Comparison of ENCODE assay signal across 8 mouse cellular contexts in genomic region chr5:142630224-142630623, GRCm38 (mm10). TPM values are rescaled to one million over a fixed set of nuclear protein-coding genes. Genes with fewer than 3 reads are reported as not detected.
DNase-seq lines count a peak whose midpoint lies in the region; ATAC-seq and TF ChIP-seq lines count a peak whose summit lies in the region.

No protein-coding gene starts in this region.

- no peak overlapping the region for H3K27ac ChIP-seq in hindbrain, embryonic 16.5 days (ENCODE audit: low read depth, low read length)
- H3K27ac ChIP-seq in lung, postnatal 0 days (ENCODE audit: low read length): peak overlapping the region; percentile 90
- H3K27ac ChIP-seq in stomach, embryonic 15.5 days: peak overlapping the region; percentile 81; the same call in 1 of the 2 replicates

- H3K4me1 ChIP-seq in erythroblast, embryonic 14.5 days (ENCODE audit: control insufficient read depth): peaks cover 48% of the 10 kb centered on the region
- H3K4me1 ChIP-seq in hindbrain, embryonic 16.5 days (ENCODE audit: control insufficient read depth, insufficient read depth, low read depth, low read length): peaks cover 15% of the 10 kb centered on the region
- H3K4me1 ChIP-seq in lung, postnatal 0 days (ENCODE audit: insufficient read depth, low read depth, low read length): no peaks in the 10 kb centered on the region
- peaks cover 11% of the 10 kb centered on the region for H3K4me1 ChIP-seq in stomach, embryonic 15.5 days

- no peak for TF ChIP-seq EP300 in lung, postnatal 0 days (IDR thresholded peaks at IDR 0.05)

- no peak for ATAC-seq in hindbrain, embryonic 16.5 days
- ATAC-seq in lung, postnatal 0 days: no peak
- no peak for ATAC-seq in stomach, embryonic 15.5 days (ENCODE audit: insufficient read depth, low FRiP score, low read depth)
- ATAC-seq in cerebellum, adult (ENCODE audit: insufficient number of reproducible peaks, low FRiP score, low TSS enrichment): no peak

- peaks cover 16% of the 10 kb centered on the region for H3K27me3 ChIP-seq in erythroblast, embryonic 14.5 days (ENCODE audit: control insufficient read depth)
- H3K27me3 ChIP-seq in hindbrain, embryonic 16.5 days (replicated peaks; ENCODE audit: control insufficient read depth, insufficient read depth, low read length): no peaks in the 10 kb centered on the region
- H3K27me3 ChIP-seq in lung, postnatal 0 days (replicated peaks; ENCODE audit: insufficient read depth, low read length): no peaks in the 10 kb centered on the region
- no peaks in the 10 kb centered on the region for H3K27me3 ChIP-seq in stomach, embryonic 15.5 days (replicated peaks)

- WGBS in hindbrain, embryonic 16.5 days: 8% methylated on average over 6 of the region's 6 CpGs
- WGBS in lung, postnatal 0 days: 6% methylated on average over 6 of the region's 6 CpGs
- 7% methylated on average over 6 of the region's 6 CpGs for WGBS in stomach, embryonic 15.5 days

- peak overlapping the region; percentile 100 for H3K4me3 ChIP-seq in erythroblast, embryonic 14.5 days (replicated peaks)
- H3K4me3 ChIP-seq in hindbrain, embryonic 16.5 days (ENCODE audit: low read length): peak overlapping the region; percentile 81
- peak overlapping the region; percentile 91 for H3K4me3 ChIP-seq in lung, postnatal 0 days (ENCODE audit: low read depth, low read length)
- peak overlapping the region; percentile 84 for H3K4me3 ChIP-seq in stomach, embryonic 15.5 days (replicated peaks)

- no peak for TF ChIP-seq CTCF in lung, postnatal 0 days (IDR thresholded peaks at IDR 0.05)

- DNase-seq in thymus, postnatal 0 days (ENCODE audit: low spot score): peak; percentile 15
- no peak for DNase-seq in thymus, postnatal 36 days
- peak; percentile 81 for DNase-seq in lung, postnatal 0 days (ENCODE audit: low spot score)
- no peak for DNase-seq in layer of hippocampus, postnatal 25 days (ENCODE audit: extremely low spot score in 1 of 2, low spot score in 1 of 2)

- H3K9me3 ChIP-seq in erythroblast, embryonic 14.5 days (ENCODE audit: control insufficient read depth, low read length): no peaks in the 10 kb centered on the region
- H3K9me3 ChIP-seq in hindbrain, embryonic 16.5 days (ENCODE audit: control insufficient read depth, low read length): no peaks in the 10 kb centered on the region
- no peaks in the 10 kb centered on the region for H3K9me3 ChIP-seq in lung, postnatal 0 days (ENCODE audit: low read length)
- no peaks in the 10 kb centered on the region for H3K9me3 ChIP-seq in stomach, embryonic 15.5 days

- H3K36me3 ChIP-seq in erythroblast, embryonic 14.5 days (ENCODE audit: control insufficient read depth): peaks cover 50% of the 10 kb centered on the region
- H3K36me3 ChIP-seq in hindbrain, embryonic 16.5 days (ENCODE audit: control insufficient read depth, insufficient read depth, low read length): peaks cover 8% of the 10 kb centered on the region; the same call in 1 of the 2 replicates
- H3K36me3 ChIP-seq in lung, postnatal 0 days (ENCODE audit: insufficient read depth, low read length): no peaks in the 10 kb centered on the region
- H3K36me3 ChIP-seq in stomach, embryonic 15.5 days: peaks cover 4% of the 10 kb centered on the region; the same call in 1 of the 2 replicates

- peak overlapping the region; percentile 64 for H3K4me2 ChIP-seq in hindbrain, embryonic 16.5 days (ENCODE audit: low read length)
- peak overlapping the region; percentile 88 for H3K4me2 ChIP-seq in lung, postnatal 0 days (replicated peaks; ENCODE audit: low read depth, low read length)
- H3K4me2 ChIP-seq in stomach, embryonic 15.5 days: peak overlapping the region; percentile 84

- peak overlapping the region; percentile 87 for H3K9ac ChIP-seq in hindbrain, embryonic 16.5 days (ENCODE audit: low read depth, low read length)
- peak overlapping the region; percentile 77 for H3K9ac ChIP-seq in lung, postnatal 0 days (replicated peaks; ENCODE audit: low read depth)
- peak overlapping the region; percentile 86 for H3K9ac ChIP-seq in stomach, embryonic 15.5 days

RNA-seq across cellular contexts. Expression of gene Wipi2, which starts 2.7 kb away (rescaled TPM):
- 30.7 and 31.9 TPM in 2 replicates for polyA plus RNA-seq in thymus, postnatal 0 days (2015; fragmentation: Nextera tagmentation; extraction: Ambion mirVana)
- 2.7 and 3.2 TPM in 2 replicates for polyA plus RNA-seq in erythroblast, embryonic 14.5 days (2012)
- polyA plus RNA-seq in hindbrain, embryonic 16.5 days (2015; fragmentation: Nextera tagmentation; extraction: Ambion mirVana): 36.8 and 42.0 TPM in 2 replicates
- polyA plus RNA-seq in lung, postnatal 0 days (2015; fragmentation: Nextera tagmentation; extraction: Ambion mirVana): 25.7 and 26.6 TPM in 2 replicates
- polyA plus RNA-seq in stomach, embryonic 15.5 days (2015; fragmentation: Nextera tagmentation; extraction: Ambion mirVana): 38.8 and 38.9 TPM in 2 replicates
- 100 to 1,000 TPM in 1 of 2 experiments, 10 to 100 TPM in 1; 92.7 to 104 TPM for total RNA-seq in layer of hippocampus, postnatal 25 days (2021)

RNA-seq across cellular contexts. Expression of gene Mmd2, which starts 21.6 kb away (rescaled TPM):
- polyA plus RNA-seq in thymus, postnatal 0 days (2015; fragmentation: Nextera tagmentation; extraction: Ambion mirVana): 0.07 and 0.13 TPM in 2 replicates
- 0.02 TPM in 1 of 2 replicates, not detected in the other for polyA plus RNA-seq in erythroblast, embryonic 14.5 days (2012)
- 83.8 and 110 TPM in 2 replicates for polyA plus RNA-seq in hindbrain, embryonic 16.5 days (2015; fragmentation: Nextera tagmentation; extraction: Ambion mirVana)
- polyA plus RNA-seq in lung, postnatal 0 days (2015; fragmentation: Nextera tagmentation; extraction: Ambion mirVana): 0.05 TPM in 1 of 2 replicates, not detected in the other
- polyA plus RNA-seq in stomach, embryonic 15.5 days (2015; fragmentation: Nextera tagmentation; extraction: Ambion mirVana): 3.6 and 4.2 TPM in 2 replicates
- total RNA-seq in layer of hippocampus, postnatal 25 days (2021): 100 to 1,000 TPM; 166 to 185 TPM

Comparison
In these comparisons a context has a peak if more than half of its experiments do, and no peak if none do; other contexts are left out.
1. DNase-seq: peak in thymus, postnatal 0 days (single experiment) and lung, postnatal 0 days (single experiment); none in thymus, postnatal 36 days (0 of 2) and layer of hippocampus, postnatal 25 days (0 of 2).
2. RNA of gene Mmd2, which starts 21.6 kb away (polyA plus RNA-seq): 83.8 to 110 TPM in hindbrain, embryonic 16.5 days; 3.6 to 4.2 TPM in stomach, embryonic 15.5 days, 0.07 to 0.13 TPM in thymus, postnatal 0 days, 0.05 TPM in lung, postnatal 0 days and 0.02 TPM in erythroblast, embryonic 14.5 days; every median in the first group is over 10 times any median in the second.
3. Peak in every context shown above with its lines, with median percentiles within 50 percentile points of each other: H3K4me3 ChIP-seq, H3K4me2 ChIP-seq and H3K9ac ChIP-seq.